Mouse (Mus musculus) liver, embryonic 14.5 days (tissue): ENCODE data around the gene Pon1.

Experiments used
- CTCF ChIP-seq: IDR thresholded peaks from 2 replicates; pipeline ENCODE4 v1.5.1; 2016; ENCODE audit warnings: antibody characterized with exemption, low read depth, control low read depth
- EP300 ChIP-seq: IDR thresholded peaks from 2 replicates; pipeline ENCODE4 v1.6.1; 2016; ENCODE audit warnings: antibody characterized with exemption, low read depth

DNA sequence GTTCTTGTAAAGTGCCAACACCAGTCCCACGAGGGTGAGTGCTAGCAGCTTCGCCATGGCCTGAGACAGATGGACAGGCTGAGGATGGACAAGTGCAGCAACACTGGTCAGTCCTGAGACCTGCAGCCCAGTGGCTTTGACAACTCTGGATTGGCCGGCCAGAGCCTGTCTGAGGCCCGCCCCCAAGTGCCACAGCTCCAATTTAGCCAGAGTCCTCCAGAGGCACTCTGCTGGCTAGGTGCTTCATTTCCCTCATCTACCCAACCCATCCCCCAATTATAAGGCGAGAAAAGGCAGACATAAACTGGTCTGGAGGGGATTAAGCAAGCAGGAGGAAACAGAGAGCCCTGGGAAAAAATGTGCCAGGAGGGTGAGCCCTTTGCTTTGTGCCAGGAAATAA, at the start of gene Pon1:
- TF ChIP-seq CTCF (no peak), EP300 (no peak)
